Mouse (Mus musculus) liver, adult (tissue): ENCODE results near the gene Rab7b.
A peak's percentile ranks its signal among the peaks of the same experiment; 100 is the strongest.

Source experiments
- GATA4 ChIP-seq: IDR thresholded peaks from 2 replicates; pipeline ENCODE4 v1.6.1; 2014; ENCODE audit warnings: mild to moderate bottlenecking, low read length; ENCODE audit not compliant: insufficient replicate concordance

Rab7b gene

GRCm38 (mm10) chr1:131714388-131715337, 26.2 kb downstream of the Rab7b start:
- TF ChIP-seq GATA4: no peak

GRCm38 (mm10) chr1:131718952-131719694, 30.6 kb downstream of the Rab7b start:
- no peak for TF ChIP-seq GATA4

GRCm38 (mm10) chr1:131721989-131722388, 33.5 kb downstream of the Rab7b start:
- no peak for TF ChIP-seq GATA4

GRCm38 (mm10) chr1:131723549-131723948, 35.1 kb downstream of the Rab7b start:
- TF ChIP-seq GATA4: no peak

GRCm38 (mm10) chr1:131726586-131726985, 38.1 kb downstream of the Rab7b start:
- peak; percentile 86; the same call in 1 of the 2 replicates for TF ChIP-seq GATA4

- no peak for TF ChIP-seq GATA4
Observed at GRCm38 (mm10) chr1:131730639-131731437, 42.3 kb downstream of the Rab7b start.

- no peak for TF ChIP-seq GATA4
Observed at GRCm38 (mm10) chr1:131733474-131734180, 45.1 kb downstream of the Rab7b start.

- TF ChIP-seq GATA4: no peak
Observed at GRCm38 (mm10) chr1:131734657-131735273, 46.3 kb downstream of the Rab7b start.

- no peak for TF ChIP-seq GATA4
Observed at GRCm38 (mm10) chr1:131736494-131736893, 48.0 kb downstream of the Rab7b start.

GRCm38 (mm10) chr1:131737269-131737668, 48.8 kb downstream of the Rab7b start:
- no peak for TF ChIP-seq GATA4

GRCm38 (mm10) chr1:131738760-131739159, 50.3 kb downstream of the Rab7b start:
- TF ChIP-seq GATA4: no peak

GRCm38 (mm10) chr1:131739481-131740160, 51.1 kb downstream of the Rab7b start:
- TF ChIP-seq GATA4: no peak

- TF ChIP-seq GATA4: no peak
Observed at GRCm38 (mm10) chr1:131743868-131744464, 55.5 kb downstream of the Rab7b start, which contains the start of gene Slc26a9. Gene Slc26a9, plus strand, starts transcription at chr1:131744022.
